10 mouse cellular contexts compared by ENCODE assay signal in the genomic region with DNA sequence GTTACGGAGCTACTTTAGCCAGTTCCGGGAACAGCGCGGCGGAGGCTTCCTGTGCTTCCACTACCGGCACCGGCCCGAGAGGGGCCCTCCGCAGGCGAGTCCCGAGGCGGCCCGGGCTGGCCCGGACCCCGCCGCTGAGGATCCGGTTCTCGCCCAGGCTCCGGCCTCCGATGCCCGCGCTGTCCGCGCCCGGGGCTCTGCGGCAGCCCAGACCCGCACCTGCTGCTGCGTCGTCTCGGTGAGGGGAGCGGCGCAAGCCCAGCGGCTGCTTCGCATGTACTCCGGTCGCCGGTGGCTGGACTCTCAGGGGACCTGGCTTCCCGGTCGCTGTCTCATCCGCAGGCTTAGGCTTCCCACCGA. TPM values are rescaled to one million over a fixed set of nuclear protein-coding genes. Genes with fewer than 3 reads are reported as not detected.
DNase-seq lines count a peak whose midpoint lies in the region; ATAC-seq and TF ChIP-seq lines count a peak whose summit lies in the region.
"Had no signal": no experiment of that assay in that cellular context is flagged by ENCODE, and none has a peak within 500 bp of the region (broad histone marks: within the 10 kb centered on the region; RNA-seq: fewer than 3 reads in every experiment).

No protein-coding gene starts in this region.

- H3K27ac ChIP-seq in thymus, adult 2 months (ENCODE audit: control insufficient read depth, insufficient read depth, low read length) = no peak overlapping the region
- H3K27ac ChIP-seq in liver, embryonic 13.5 days = peak overlapping the region; percentile 90

- H3K4me3 ChIP-seq in thymus, adult 2 months (ENCODE audit: control insufficient read depth, insufficient read depth, low read length) = peak overlapping the region; percentile 54
- H3K4me3 ChIP-seq in liver, embryonic 13.5 days (replicated peaks) = peak overlapping the region; percentile 97

- H3K27me3 ChIP-seq in thymus, adult 2 months (ENCODE audit: control insufficient read depth, insufficient read depth, low read length) = no peaks in the 10 kb centered on the region
- peaks cover 3% of the 10 kb centered on the region; the same call in 1 of the 2 replicates for H3K27me3 ChIP-seq in liver, embryonic 13.5 days

- no peak for TF ChIP-seq CTCF in thymus, adult 2 months (IDR thresholded peaks at IDR 0.05; ENCODE audit: borderline replicate concordance, control insufficient read depth, extremely low read depth, insufficient read depth, low read length, poor library complexity)

- peaks cover 12% of the 10 kb centered on the region for H3K4me1 ChIP-seq in thymus, adult 2 months (replicated peaks; ENCODE audit: control insufficient read depth, insufficient read depth, low read length)
- peaks cover 26% of the 10 kb centered on the region for H3K4me1 ChIP-seq in liver, embryonic 13.5 days (replicated peaks)

- 2% methylated on average over 41 of the region's 41 CpGs for WGBS in thymus, adult 2 months
- 1% methylated on average over 41 of the region's 41 CpGs for WGBS in liver, embryonic 13.5 days (ENCODE audit: insufficient replicate concordance)

- DNase-seq in frontal cortex, postnatal 10 days (ENCODE audit: low spot score in 2 of 2) = no peak
- no peak for DNase-seq in thymus, adult 2 months
- no peak for DNase-seq in thymus, postnatal 0 days (ENCODE audit: low spot score)
- DNase-seq in liver, embryonic 13.5 days = no peak
- DNase-seq in adrenal gland, adult 18-20 months (ENCODE audit: low spot score in 2 of 2) = no peak
- no peak for DNase-seq in adrenal gland, postnatal 25 days
- DNase-seq in urinary bladder, postnatal 36 days (ENCODE audit: low spot score in 2 of 2) = no peak

- H3K4me2 ChIP-seq in liver, embryonic 13.5 days = peak overlapping the region; percentile 93

- peak; percentile 48; the same call in 1 of the 2 replicates for ATAC-seq in frontal cortex, adult (ENCODE audit: low TSS enrichment)
- ATAC-seq in liver, embryonic 13.5 days (ENCODE audit: low read depth) = peak; percentile 67

- H3K9ac ChIP-seq in liver, embryonic 13.5 days = peak overlapping the region; percentile 88

- H3K9me3 ChIP-seq in liver, embryonic 13.5 days (replicated peaks) = no peaks in the 10 kb centered on the region

- no peak for TF ChIP-seq POLR2A in thymus, adult 2 months (IDR thresholded peaks at IDR 0.05; ENCODE audit: control insufficient read depth, extremely low read depth, insufficient read depth, low read length, poor library complexity)

- no peaks in the 10 kb centered on the region for H3K36me3 ChIP-seq in thymus, adult 2 months (ENCODE audit: control insufficient read depth, insufficient read depth, low read length)
- H3K36me3 ChIP-seq in liver, embryonic 13.5 days = peaks cover 23% of the 10 kb centered on the region

RNA-seq across cellular contexts. Expression of a gene that starts 0.3 kb away (rescaled TPM):
- polyA plus RNA-seq in thymus, adult 2 months (2012; rRNA removed) = 7.9 and 9.5 TPM in 2 replicates
- polyA plus RNA-seq in thymus, postnatal 0 days (2015; fragmentation: Nextera tagmentation; extraction: Ambion mirVana) = 8.3 and 8.9 TPM in 2 replicates
- 4.3 and 4.6 TPM in 2 replicates for polyA plus RNA-seq in liver, embryonic 13.5 days (2015; fragmentation: Nextera tagmentation; extraction: Ambion mirVana)
- 1 to 10 TPM; 5.7 to 7.2 TPM for total RNA-seq in adrenal gland, adult 18-20 months (2021)
- total RNA-seq in adrenal gland, postnatal 25 days (2021) = 5.9 and 8.3 TPM in 2 replicates

RNA-seq across cellular contexts. Expression of a gene that starts 9.3 kb away (rescaled TPM):
- polyA plus RNA-seq in thymus, adult 2 months (2012; rRNA removed) = 59.4 and 64.2 TPM in 2 replicates
- polyA plus RNA-seq in thymus, postnatal 0 days (2015; fragmentation: Nextera tagmentation; extraction: Ambion mirVana) = 23.4 and 25.9 TPM in 2 replicates
- 12.5 and 13.5 TPM in 2 replicates for polyA plus RNA-seq in liver, embryonic 13.5 days (2015; fragmentation: Nextera tagmentation; extraction: Ambion mirVana)
- 10 to 100 TPM; 16.2 to 16.4 TPM for total RNA-seq in adrenal gland, adult 18-20 months (2021)
- total RNA-seq in adrenal gland, postnatal 25 days (2021) = 15.8 and 16.1 TPM in 2 replicates

RNA-seq across cellular contexts. Expression of a gene that starts 21.6 kb away (rescaled TPM):
- 2.4 TPM in 1 of 2 replicates, not detected in the other for polyA plus RNA-seq in thymus, adult 2 months (2012; rRNA removed)
- 0.33 and 0.37 TPM in 2 replicates for polyA plus RNA-seq in thymus, postnatal 0 days (2015; fragmentation: Nextera tagmentation; extraction: Ambion mirVana)
- 0.31 and 0.51 TPM in 2 replicates for polyA plus RNA-seq in liver, embryonic 13.5 days (2015; fragmentation: Nextera tagmentation; extraction: Ambion mirVana)
- total RNA-seq in adrenal gland, adult 18-20 months (2021) = 10 to 100 TPM; 48.6 to 60.7 TPM
- 55.6 and 58.0 TPM in 2 replicates for total RNA-seq in adrenal gland, postnatal 25 days (2021)
- total RNA-seq: common myeloid progenitor, adult 5-6 weeks; neutrophil, adult 5-6 weeks had no signal

RNA-seq across cellular contexts. Expression of a gene that starts 27.1 kb away (rescaled TPM):
- polyA plus RNA-seq in thymus, adult 2 months (2012; rRNA removed) = 60.5 and 65.9 TPM in 2 replicates
- 60.3 and 66.3 TPM in 2 replicates for polyA plus RNA-seq in thymus, postnatal 0 days (2015; fragmentation: Nextera tagmentation; extraction: Ambion mirVana)
- 0.77 and 0.92 TPM in 2 replicates for polyA plus RNA-seq in liver, embryonic 13.5 days (2015; fragmentation: Nextera tagmentation; extraction: Ambion mirVana)
- total RNA-seq in adrenal gland, adult 18-20 months (2021) = 1 to 10 TPM; 1.4 to 1.9 TPM
- 1.3 and 1.7 TPM in 2 replicates for total RNA-seq in adrenal gland, postnatal 25 days (2021)

RNA-seq across cellular contexts. Expression of a gene that starts 29.0 kb away (rescaled TPM):
- 51.9 and 61.3 TPM in 2 replicates for polyA plus RNA-seq in thymus, adult 2 months (2012; rRNA removed)
- 257 and 261 TPM in 2 replicates for polyA plus RNA-seq in thymus, postnatal 0 days (2015; fragmentation: Nextera tagmentation; extraction: Ambion mirVana)
- polyA plus RNA-seq in liver, embryonic 13.5 days (2015; fragmentation: Nextera tagmentation; extraction: Ambion mirVana) = 214 and 231 TPM in 2 replicates
- total RNA-seq in adrenal gland, adult 18-20 months (2021) = 100 to 1,000 TPM; 148 to 172 TPM
- total RNA-seq in adrenal gland, postnatal 25 days (2021) = 171 and 211 TPM in 2 replicates
